Mouse (Mus musculus): ENCODE measurements at regions not wholly inside any gene's neighbourhood (a gene's known extent, or its start where the extent isn't known, plus 50 kb on each side); places are given as distances from the start of the nearest gene placed in this dataset.

- DNase-seq (ENCODE audit: low read depth, low spot score), result no peak
Measured at GRCm38 (mm10) chr14:71432364-71432763, 832.7 kb upstream of the Fam160b2 start.
